Mouse (Mus musculus): ENCODE results near the gene Nr4a1. TPM values are rescaled to one million over a fixed set of nuclear protein-coding genes. Genes with fewer than 3 reads are reported as not detected.
A peak's percentile ranks its signal among the peaks of the same experiment; 100 is the strongest.

Gene Nr4a1
- polyA plus RNA-seq, 1 experiment from 2014 or later: 8.0 TPM

DNA sequence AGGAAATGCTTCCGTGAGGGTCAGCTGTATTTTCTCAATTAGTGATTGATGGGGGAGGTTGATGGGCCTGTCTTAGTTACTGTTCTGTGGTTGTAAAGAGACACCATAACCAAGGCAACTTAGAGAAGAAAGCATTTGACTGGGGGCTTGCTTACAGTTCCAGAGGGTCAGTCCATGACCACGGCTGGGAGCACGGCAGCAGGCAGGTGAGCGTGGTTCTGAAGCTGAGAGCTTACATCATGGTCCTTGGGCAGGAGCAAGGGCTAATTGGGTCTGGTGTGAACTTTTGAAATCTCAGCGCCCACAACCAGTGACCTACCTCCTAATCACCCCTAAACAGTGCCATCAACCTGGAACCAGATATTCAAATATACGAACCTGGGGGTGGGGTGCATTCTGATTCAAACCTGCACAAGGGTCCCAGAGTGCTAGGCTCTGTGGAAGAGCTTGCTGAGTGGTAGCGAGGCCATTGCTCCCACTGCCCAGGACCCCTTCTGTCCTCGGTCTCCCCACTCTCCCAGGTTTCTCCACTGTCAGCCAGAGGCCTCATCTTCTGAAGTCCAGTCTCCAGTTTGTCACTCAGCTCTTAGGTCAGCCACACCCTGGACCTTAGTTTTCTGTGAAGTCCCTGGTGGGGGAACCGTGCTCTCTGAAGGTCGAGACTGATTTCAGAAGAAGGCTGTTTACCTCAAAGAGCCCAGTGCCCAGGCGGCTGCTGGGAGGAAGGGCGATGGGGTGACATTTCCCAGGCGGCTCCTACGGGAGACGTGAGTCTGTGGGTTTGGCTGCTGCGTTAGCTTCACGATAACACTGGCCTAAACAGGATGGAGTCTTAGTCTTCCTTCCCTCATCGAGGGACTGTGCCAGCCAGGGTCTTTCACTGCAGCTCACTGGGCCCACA lies 63.1 kb downstream of the Nr4a1 start:
- Histone ChIP-seq H3K27ac (peak overlapping the region; percentile 79), H3K4me1 (peaks cover 43% of the 10 kb centered on the region), H3K4me3 (0 out of 2 replicates have a peak overlapping the region, but pooled peaks have one; percentile 12), H3K36me3 (no peaks in the 10 kb centered on the region), H3K27me3 (ENCODE audit: insufficient read depth, poor library complexity, severe bottlenecking) (no peaks in the 10 kb centered on the region), H3K9me3 (no peaks in the 10 kb centered on the region)
- DNase-seq (ENCODE audit: low spot score): no peak
- WGBS: 53% methylated on average over 18 of the region's 18 CpGs

- H3K4me1 ChIP-seq: peaks cover 46% of the 10 kb centered on the region
- no peaks in the 10 kb centered on the region for H3K27me3 ChIP-seq (ENCODE audit: insufficient read depth, poor library complexity, severe bottlenecking)
- H3K27ac ChIP-seq: peak overlapping the region; percentile 75
- H3K4me3 ChIP-seq: no peak overlapping the region
- WGBS: 73% methylated on average over 2 of the region's 2 CpGs
- no peaks in the 10 kb centered on the region for H3K36me3 ChIP-seq
- DNase-seq (ENCODE audit: low spot score): no peak
- H3K9me3 ChIP-seq: no peaks in the 10 kb centered on the region
Measured at GRCm38 (mm10) chr15:101317814-101318500, 63.9 kb downstream of the Nr4a1 start.

GRCm38 (mm10) chr15:101318889-101319765 lies 65.1 kb downstream of the Nr4a1 start:
- Histone ChIP-seq H3K4me3 (no peak overlapping the region), H3K4me1 (peaks cover 46% of the 10 kb centered on the region), H3K9me3 (no peaks in the 10 kb centered on the region), H3K36me3 (no peaks in the 10 kb centered on the region), H3K27ac (peak overlapping the region; percentile 75), H3K27me3 (ENCODE audit: insufficient read depth, poor library complexity, severe bottlenecking) (no peaks in the 10 kb centered on the region)
- 54% methylated on average over 14 of the region's 14 CpGs for WGBS
- DNase-seq (ENCODE audit: low spot score): no peak

DNA sequence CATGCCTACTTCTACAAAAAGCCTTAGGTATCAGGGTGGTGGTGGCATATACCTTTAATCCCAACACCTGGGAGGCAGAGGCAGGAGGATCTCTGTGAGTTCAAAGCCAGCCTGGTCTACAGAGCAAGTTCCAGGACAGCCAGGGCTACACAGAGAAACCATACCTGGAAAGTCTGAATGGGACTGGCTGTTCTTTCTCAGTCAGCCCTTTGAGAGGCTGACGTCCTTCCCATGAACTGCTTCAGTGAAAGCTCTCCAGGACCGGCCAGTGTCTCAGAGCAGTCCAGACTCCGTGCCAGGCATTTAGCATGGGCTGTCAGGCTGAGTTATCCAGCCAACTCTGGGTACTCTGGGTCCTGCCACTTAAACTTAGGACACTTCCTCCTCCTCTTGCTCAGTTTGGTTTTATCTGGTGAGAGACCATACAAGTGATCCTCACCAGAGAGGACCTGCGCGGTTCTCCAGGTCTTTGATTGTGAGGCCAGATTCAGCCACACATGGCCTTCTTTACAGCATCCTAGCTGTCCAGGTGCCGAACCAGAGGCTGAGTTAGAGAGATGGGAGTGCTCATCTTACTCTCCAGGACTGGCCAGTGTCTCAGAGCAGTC lies 66.0 kb downstream of the Nr4a1 start:
- WGBS: 55% methylated on average over 6 of the region's 6 CpGs
- H3K36me3 ChIP-seq: no peaks in the 10 kb centered on the region
- H3K4me1 ChIP-seq: peaks cover 46% of the 10 kb centered on the region
- no peak overlapping the region for H3K4me3 ChIP-seq
- H3K27me3 ChIP-seq (ENCODE audit: insufficient read depth, poor library complexity, severe bottlenecking): no peaks in the 10 kb centered on the region
- no peak for DNase-seq (ENCODE audit: low spot score)
- no peaks in the 10 kb centered on the region for H3K9me3 ChIP-seq
- H3K27ac ChIP-seq: peak overlapping the region; percentile 75

DNA sequence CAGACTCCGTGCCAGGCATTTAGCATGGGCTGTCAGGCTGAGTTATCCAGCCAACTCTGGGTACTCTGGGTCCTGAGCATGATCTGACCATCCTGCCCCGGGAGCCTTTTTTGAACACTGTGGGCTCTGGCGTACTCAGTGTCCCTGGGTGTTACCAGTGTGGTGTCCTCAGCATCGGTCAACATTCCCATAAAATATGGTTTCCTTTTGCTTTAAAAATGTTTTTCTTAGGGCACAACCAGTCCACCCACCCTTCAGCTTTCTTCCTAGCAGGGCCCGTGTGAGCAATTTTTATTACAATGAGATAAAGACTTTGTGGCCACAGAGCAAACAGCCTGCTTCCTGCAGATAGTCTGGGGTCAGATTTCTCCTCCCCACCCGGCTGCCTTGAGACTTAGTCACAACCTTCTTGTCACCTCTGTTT lies 66.6 kb downstream of the Nr4a1 start:
- Histone ChIP-seq H3K4me1 (peaks cover 45% of the 10 kb centered on the region), H3K4me3 (no peak overlapping the region), H3K9me3 (no peaks in the 10 kb centered on the region), H3K36me3 (no peaks in the 10 kb centered on the region), H3K27ac (peak overlapping the region; percentile 75), H3K27me3 (ENCODE audit: insufficient read depth, poor library complexity, severe bottlenecking) (no peaks in the 10 kb centered on the region)
- DNase-seq (ENCODE audit: low spot score): no peak
- WGBS: 36% methylated on average over 6 of the region's 6 CpGs

DNA sequence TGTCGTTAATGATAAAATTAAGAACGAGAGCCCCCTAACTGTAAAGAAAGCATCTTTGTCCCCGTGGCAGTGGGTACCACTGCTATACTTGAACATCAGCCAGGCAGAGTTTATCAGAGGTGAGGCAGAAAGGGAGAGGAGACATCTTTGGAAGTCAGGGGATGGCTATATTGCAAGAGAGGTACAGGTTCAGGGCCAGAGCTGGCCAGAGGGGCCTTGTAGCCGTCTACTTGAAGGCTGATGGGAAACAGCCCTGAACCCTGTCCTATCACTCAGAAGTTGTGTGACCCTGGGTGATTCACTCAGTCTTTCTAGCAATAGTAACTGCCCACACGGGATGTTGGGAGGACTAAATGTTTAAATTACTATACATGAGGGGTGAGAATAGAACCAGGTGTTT lies 67.1 kb downstream of the Nr4a1 start:
- 41% methylated on average over 5 of the region's 5 CpGs for WGBS
- Histone ChIP-seq H3K9me3 (no peaks in the 10 kb centered on the region), H3K4me3 (no peak overlapping the region), H3K4me1 (peaks cover 41% of the 10 kb centered on the region), H3K36me3 (no peaks in the 10 kb centered on the region), H3K27ac (peak overlapping the region; percentile 77), H3K27me3 (ENCODE audit: insufficient read depth, poor library complexity, severe bottlenecking) (no peaks in the 10 kb centered on the region)
- no peak for DNase-seq (ENCODE audit: low spot score)

DNA sequence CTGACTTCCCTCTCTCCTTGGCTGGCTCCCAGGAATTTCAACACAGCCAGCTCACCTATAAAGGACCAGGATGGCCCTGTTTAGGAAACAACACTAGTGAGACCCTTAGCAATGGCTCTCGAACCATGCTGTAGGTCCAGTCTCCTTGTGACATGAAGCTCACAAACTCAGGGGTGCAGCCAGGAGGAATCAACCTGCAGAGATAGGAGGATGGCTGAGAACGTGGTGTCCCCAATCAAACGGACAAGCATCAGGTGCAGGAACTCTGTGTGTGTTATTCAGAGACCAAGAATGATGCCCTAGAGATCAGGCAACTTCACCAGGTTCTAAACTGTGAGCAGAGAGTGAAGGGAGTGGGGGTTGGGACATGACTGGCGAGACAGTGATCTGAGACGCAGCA lies 68.0 kb downstream of the Nr4a1 start:
- Histone ChIP-seq H3K9me3 (no peaks in the 10 kb centered on the region), H3K27ac (peak overlapping the region; percentile 77; the same call in 1 of the 2 replicates), H3K4me1 (peaks cover 41% of the 10 kb centered on the region), H3K4me3 (no peak overlapping the region), H3K36me3 (no peaks in the 10 kb centered on the region), H3K27me3 (ENCODE audit: insufficient read depth, poor library complexity, severe bottlenecking) (no peaks in the 10 kb centered on the region; the same call in 1 of the 2 replicates)
- DNase-seq (ENCODE audit: low spot score): no peak
- 77% methylated on average over 5 of the region's 5 CpGs for WGBS

- no peak overlapping the region for H3K4me3 ChIP-seq
- no peak for DNase-seq (ENCODE audit: low spot score)
- 0 out of 2 replicates have a peak overlapping the region, but pooled peaks have one; percentile 77 for H3K27ac ChIP-seq
- WGBS: 87% methylated on average over 7 of the region's 7 CpGs
- H3K9me3 ChIP-seq: no peaks in the 10 kb centered on the region
- H3K36me3 ChIP-seq: no peaks in the 10 kb centered on the region
- no peaks in the 10 kb centered on the region; the same call in 1 of the 2 replicates for H3K27me3 ChIP-seq (ENCODE audit: insufficient read depth, poor library complexity, severe bottlenecking)
- peaks cover 38% of the 10 kb centered on the region for H3K4me1 ChIP-seq
Measured at GRCm38 (mm10) chr15:101322640-101323039, 68.6 kb downstream of the Nr4a1 start.

- no peaks in the 10 kb centered on the region for H3K36me3 ChIP-seq
- no peak overlapping the region for H3K27ac ChIP-seq
- no peaks in the 10 kb centered on the region for H3K9me3 ChIP-seq
- DNase-seq (ENCODE audit: low spot score): no peak
- peaks cover 36% of the 10 kb centered on the region for H3K4me1 ChIP-seq
- no peak overlapping the region for H3K4me3 ChIP-seq
- no peaks in the 10 kb centered on the region; the same call in 1 of the 2 replicates for H3K27me3 ChIP-seq (ENCODE audit: insufficient read depth, poor library complexity, severe bottlenecking)
- 95% methylated on average over 5 of the region's 5 CpGs for WGBS
Measured at GRCm38 (mm10) chr15:101323511-101323910, 69.4 kb downstream of the Nr4a1 start.

Other genes starting within 250 kb of the Nr4a1 start
- not detected in 2 replicates for gene Gm47841, start 206.9 kb upstream of the Nr4a1 start, polyA plus RNA-seq (2016; fragmentation: Nextera tagmentation; extraction: Ambion mirVana)
- gene Fignl2, start 175.7 kb upstream of the Nr4a1 start, polyA plus RNA-seq (2016; fragmentation: Nextera tagmentation; extraction: Ambion mirVana): 0.28 and 0.60 TPM in 2 replicates
- not detected in 2 replicates for gene Ankrd33, start 138.5 kb upstream of the Nr4a1 start, polyA plus RNA-seq (2016; fragmentation: Nextera tagmentation; extraction: Ambion mirVana)
- gene Acvrl1, start 125.7 kb upstream of the Nr4a1 start, polyA plus RNA-seq (2016; fragmentation: Nextera tagmentation; extraction: Ambion mirVana): 2.7 and 5.2 TPM in 2 replicates
- 5.4 and 5.6 TPM in 2 replicates for gene Acvr1b, start 80.2 kb upstream of the Nr4a1 start, polyA plus RNA-seq (2016; fragmentation: Nextera tagmentation; extraction: Ambion mirVana)
- gene Grasp, start 30.1 kb upstream of the Nr4a1 start, polyA plus RNA-seq (2016; fragmentation: Nextera tagmentation; extraction: Ambion mirVana): 3.4 and 5.0 TPM in 2 replicates
- gene Atg101, start 30.0 kb downstream of the Nr4a1 start, polyA plus RNA-seq (2016; fragmentation: Nextera tagmentation; extraction: Ambion mirVana): 59.5 and 77.0 TPM in 2 replicates
- gene 6030408B16Rik, start 38.9 kb downstream of the Nr4a1 start, polyA plus RNA-seq (2016; fragmentation: Nextera tagmentation; extraction: Ambion mirVana): 0.49 and 1.8 TPM in 2 replicates
- 0.80 and 1.7 TPM in 2 replicates for gene Krt80, start 115.9 kb downstream of the Nr4a1 start, polyA plus RNA-seq (2016; fragmentation: Nextera tagmentation; extraction: Ambion mirVana)
- gene Krt7, start 156.8 kb downstream of the Nr4a1 start, polyA plus RNA-seq (2016; fragmentation: Nextera tagmentation; extraction: Ambion mirVana): 26.7 and 31.9 TPM in 2 replicates
- not detected in 2 replicates for gene Krt87, start 184.5 kb downstream of the Nr4a1 start, polyA plus RNA-seq (2016; fragmentation: Nextera tagmentation; extraction: Ambion mirVana)
- not detected in 2 replicates for gene Krt88, start 193.5 kb downstream of the Nr4a1 start, polyA plus RNA-seq (2016; fragmentation: Nextera tagmentation; extraction: Ambion mirVana)
- not detected in 2 replicates for gene Krt81, start 209.5 kb downstream of the Nr4a1 start, polyA plus RNA-seq (2016; fragmentation: Nextera tagmentation; extraction: Ambion mirVana)
- not detected in 2 replicates for gene Krt86, start 219.2 kb downstream of the Nr4a1 start, polyA plus RNA-seq (2016; fragmentation: Nextera tagmentation; extraction: Ambion mirVana)
- gene Krt83, start 237.2 kb downstream of the Nr4a1 start, polyA plus RNA-seq (2016; fragmentation: Nextera tagmentation; extraction: Ambion mirVana): not detected in 2 replicates